Mouse (Mus musculus) 3134 (cell line): ENCODE results near the gene Gm11114.

Source experiments
- DNase-seq: peaks from one replicate; pipeline ENCODE4 v3.0.0-alpha.2; 2011; ENCODE audit warnings: low spot score; ENCODE audit not compliant: insufficient read length; ENCODE audit errors: extremely low read depth

The Gm11114 gene

GRCm38 (mm10) chr9:85312473-85312872 lies at the start of gene Gm11114:
Gene Gm11114, plus strand, starts transcription at chr9:85312773.
- DNase-seq = no peak

GRCm38 (mm10) chr9:85266847-85267246 lies 45.7 kb upstream of the Gm11114 start:
- no peak for DNase-seq

- no peak for DNase-seq
Measured at GRCm38 (mm10) chr9:85274114-85274513, 38.5 kb upstream of the Gm11114 start.

- DNase-seq = no peak
Measured at GRCm38 (mm10) chr9:85302849-85303248, 9.7 kb upstream of the Gm11114 start.

GRCm38 (mm10) chr9:85303378-85303777 lies 9.2 kb upstream of the Gm11114 start:
- DNase-seq = no peak

DNA sequence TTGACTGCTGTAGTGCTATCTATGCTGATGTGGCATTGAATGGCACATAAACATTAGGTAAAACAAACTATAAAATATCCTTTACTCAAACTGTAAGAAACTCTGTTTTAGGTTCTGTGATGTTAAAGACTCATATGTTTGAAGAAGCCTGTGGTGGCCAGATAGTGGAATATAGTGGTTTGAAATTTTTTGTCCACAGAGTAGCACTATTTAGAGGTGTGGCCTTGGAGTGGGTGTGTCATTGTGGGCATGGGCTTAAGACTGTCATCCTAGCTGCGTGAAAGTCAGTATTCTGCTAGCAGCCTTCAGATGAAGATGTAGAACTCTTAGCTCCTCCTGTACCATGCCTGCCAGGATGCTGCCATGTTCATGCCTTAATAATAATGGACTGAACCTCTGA lies 3.5 kb downstream of the Gm11114 start:
- DNase-seq = no peak

GRCm38 (mm10) chr9:85320167-85320951 lies 7.8 kb downstream of the Gm11114 start:
- DNase-seq = no peak

DNA sequence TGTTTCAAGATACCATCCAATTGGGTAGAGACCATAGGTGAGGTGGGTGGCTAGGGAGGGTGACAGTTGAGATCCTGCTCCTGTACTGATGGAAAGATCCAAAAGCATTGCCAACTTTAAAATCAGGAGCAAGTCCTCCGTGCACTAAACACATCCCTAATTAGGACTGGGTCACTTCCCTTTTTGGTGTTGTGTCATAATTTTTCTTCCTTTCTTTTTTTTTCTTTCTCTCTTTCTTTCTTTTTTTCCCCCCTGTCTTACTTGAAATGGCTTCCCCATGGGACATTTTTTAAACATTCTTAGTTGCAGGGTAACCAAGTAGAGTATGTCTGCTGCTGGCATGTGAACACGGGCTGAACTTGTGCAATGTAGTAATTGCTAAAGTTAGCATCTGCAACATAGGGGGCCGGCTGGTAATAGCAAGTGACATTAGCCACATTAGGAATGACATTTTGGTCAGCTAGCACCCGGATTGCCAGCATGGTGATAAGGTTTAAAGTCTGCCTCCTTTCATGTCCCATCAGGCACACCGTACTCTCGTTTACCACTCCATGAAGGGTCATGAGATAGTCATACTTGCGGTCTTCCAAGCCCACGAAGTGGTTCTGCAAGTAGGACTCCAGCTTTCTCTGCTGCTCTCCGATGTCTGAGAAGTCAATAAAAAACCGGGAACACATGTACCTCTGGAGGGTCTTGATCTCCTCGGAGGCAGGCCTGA lies 11.7 kb downstream of the Gm11114 start:
- DNase-seq = no peak

GRCm38 (mm10) chr9:85325201-85325868 lies 12.8 kb downstream of the Gm11114 start:
- no peak for DNase-seq

DNA sequence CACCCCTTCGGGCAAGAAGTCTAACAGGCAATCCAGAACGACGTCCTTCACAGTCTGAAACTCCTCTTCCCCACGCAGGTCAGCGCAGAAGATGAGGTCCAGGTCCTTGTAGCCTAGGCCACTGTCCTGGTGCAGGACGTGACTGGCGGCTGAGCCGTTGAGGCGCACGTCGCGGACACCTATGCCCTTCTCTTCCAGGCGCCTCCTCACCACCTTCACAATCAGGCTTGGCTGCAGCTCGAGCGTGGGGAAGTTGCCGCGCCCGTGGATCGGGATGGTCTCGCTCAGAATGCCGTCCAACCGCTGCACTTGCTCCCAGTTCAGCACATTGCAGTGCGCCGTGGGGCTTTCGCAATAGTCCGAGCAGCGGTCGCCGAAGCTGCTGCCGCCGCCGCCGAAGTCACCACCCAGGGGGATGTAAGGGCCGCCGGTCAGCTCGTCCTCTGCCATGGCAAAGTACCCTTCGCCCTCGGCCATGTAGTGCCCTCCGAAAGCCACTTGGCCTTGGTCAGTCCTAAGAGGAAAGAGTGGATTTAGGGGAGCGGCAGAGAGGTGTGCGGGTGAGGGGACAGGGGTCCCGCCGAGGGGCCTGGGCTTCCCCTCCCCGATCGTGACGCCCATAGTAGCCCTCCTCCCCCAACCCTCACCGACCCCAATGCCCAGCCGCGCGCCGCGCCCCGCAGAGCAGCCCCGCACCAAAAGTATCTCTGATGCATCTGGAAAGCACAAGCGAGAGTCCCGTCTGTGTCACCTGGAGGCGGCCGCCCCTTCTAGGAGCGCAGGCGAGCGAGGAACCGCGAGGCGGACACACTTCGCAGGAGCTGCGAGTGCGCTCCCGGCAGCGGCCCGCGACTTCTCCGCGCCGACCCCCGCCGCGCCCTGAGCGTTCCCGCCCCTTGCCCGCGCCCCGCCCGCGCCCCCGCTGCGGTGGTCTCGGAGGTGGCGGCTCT lies 14.0 kb downstream of the Gm11114 start:
- peak; percentile 11 for DNase-seq

GRCm38 (mm10) chr9:85327242-85328211 lies 15.0 kb downstream of the Gm11114 start, which contains the start of gene Tent5a:
Gene Tent5a, minus strand, starts transcription at chr9:85327348.
- DNase-seq = peak; percentile 4

DNA sequence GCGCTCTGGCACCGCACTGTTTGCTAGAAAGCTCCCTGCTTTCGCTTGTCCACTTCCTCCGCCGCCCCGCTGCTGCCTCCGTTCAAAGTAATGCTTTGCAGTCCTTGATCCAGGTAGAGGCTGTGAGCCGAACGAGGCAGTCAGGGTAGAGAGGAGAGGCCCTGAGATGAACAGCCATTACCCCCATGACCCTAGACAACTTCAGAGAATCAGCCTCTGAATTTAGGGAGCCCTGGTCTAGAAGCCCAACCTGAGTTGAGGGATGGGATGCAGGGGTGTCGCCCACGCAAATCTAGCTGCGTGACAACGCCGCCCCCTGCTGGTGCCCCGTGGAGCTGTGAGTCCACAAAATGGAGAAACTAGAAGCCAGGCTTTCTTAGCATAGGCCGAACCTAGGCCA lies 15.7 kb downstream of the Gm11114 start:
- DNase-seq = peak; percentile 5

GRCm38 (mm10) chr9:85331521-85331920 lies 18.9 kb downstream of the Gm11114 start:
- DNase-seq = peak; percentile 1

DNA sequence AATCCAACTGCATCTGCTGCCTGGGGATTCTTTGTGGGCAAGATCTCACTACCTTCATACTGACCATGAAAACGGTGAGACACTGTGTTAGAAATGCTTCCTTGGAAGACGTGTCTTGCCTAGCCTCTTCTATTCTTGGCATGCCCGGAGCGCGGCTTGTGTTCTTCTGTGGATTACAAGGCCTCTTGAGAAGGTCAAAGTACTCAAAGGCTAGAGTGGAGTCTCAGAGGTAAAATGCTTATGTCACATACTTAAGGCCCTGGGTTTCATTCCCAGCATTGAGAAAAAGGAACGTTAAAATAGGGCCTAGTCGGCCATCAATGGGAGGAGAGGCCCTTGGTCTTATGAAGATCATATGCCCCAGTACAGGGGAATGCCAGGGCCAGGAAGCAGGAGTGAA lies 23.5 kb downstream of the Gm11114 start:
- DNase-seq = no peak

DNA sequence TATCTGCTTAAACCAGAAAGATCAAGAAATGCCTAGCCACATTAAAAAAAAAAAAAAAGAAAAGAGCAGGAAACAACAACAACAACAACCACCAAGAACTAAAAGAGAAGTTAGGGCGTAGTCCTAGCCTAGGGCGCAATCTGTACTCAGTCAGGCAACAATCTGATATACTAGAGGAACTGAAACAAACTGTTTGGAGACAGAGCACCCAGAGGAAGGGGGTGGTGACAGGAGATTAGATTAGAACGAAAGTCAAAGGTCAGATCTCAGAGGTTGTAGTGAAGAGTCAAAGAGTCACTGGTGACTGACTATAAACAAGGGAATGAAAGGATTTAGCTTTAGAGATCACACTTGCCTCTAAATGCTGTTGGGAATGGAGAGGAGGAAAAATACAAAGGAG lies 27.7 kb downstream of the Gm11114 start:
- DNase-seq = no peak

- no peak for DNase-seq
Measured at GRCm38 (mm10) chr9:85342892-85343785, 30.6 kb downstream of the Gm11114 start.

- DNase-seq = no peak
Measured at GRCm38 (mm10) chr9:85347823-85348523, 35.4 kb downstream of the Gm11114 start.

DNA sequence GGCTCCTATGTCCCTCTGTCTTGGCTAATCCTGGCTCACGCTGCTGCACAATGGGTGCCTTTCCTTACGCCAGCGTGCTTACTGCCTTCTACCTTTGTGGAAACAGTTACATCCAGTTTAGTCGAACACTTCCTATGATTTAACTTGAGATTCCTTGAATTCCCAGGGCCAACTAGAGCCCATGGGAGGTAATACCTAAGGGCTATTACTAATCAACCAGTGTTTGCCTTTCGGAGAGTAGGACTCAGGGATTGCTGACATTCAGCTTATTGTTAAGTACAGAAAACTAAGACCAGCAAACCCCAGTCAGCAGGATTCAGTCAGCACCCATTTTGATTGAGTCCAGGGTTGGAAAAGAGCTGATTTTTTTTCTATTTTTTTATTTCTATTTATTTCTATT lies 43.0 kb downstream of the Gm11114 start:
- DNase-seq = no peak
